Mouse (Mus musculus): Measurements from ENCODE around the gene Bpnt1. TPM values are rescaled to one million over a fixed set of nuclear protein-coding genes. Genes with fewer than 3 reads are reported as not detected.
A peak's percentile ranks its signal among the peaks of the same experiment; 100 is the strongest.

The Bpnt1 gene
- polyA plus RNA-seq, 1 experiment from 2014 or later, result 24.1 TPM

- 49% methylated on average over 10 of the region's 10 CpGs for WGBS
Observed at GRCm38 (mm10) chr1:185405921-185406320, 74.0 kb downstream of the Bpnt1 start.

More at GRCm38 (mm10) chr1:185405921-185406320, 74.0 kb downstream of the Bpnt1 start:
- no peaks in the 10 kb centered on the region for H3K9me3 ChIP-seq (ENCODE audit: control insufficient read depth, low read length)
- H3K27ac ChIP-seq (replicated peaks in 1 of 2; ENCODE audit: control insufficient read depth in 1 of 2, insufficient read depth in 1 of 2, low read depth in 2 of 2, low read length in 2 of 2), result no peak overlapping the region
- peaks cover 4 to 5% of the 10 kb centered on the region in 2 experiments; a peak in 2 of 4 replicates for H3K4me1 ChIP-seq (ENCODE audit: control insufficient read depth in 2 of 2, insufficient read depth in 2 of 2, low read length in 2 of 2)
- no peak overlapping the region for H3K9ac ChIP-seq (ENCODE audit: low read length)
- no peak overlapping the region for H3K4me3 ChIP-seq (ENCODE audit: control insufficient read depth in 1 of 2, insufficient read depth in 1 of 2, low read depth in 1 of 2, low read length in 2 of 2)
- no peaks in the 10 kb centered on the region for H3K27me3 ChIP-seq (ENCODE audit: control insufficient read depth, insufficient read depth, low read length)
- H3K36me3 ChIP-seq (ENCODE audit: control insufficient read depth, insufficient read depth, low read length), result peaks cover 88% of the 10 kb centered on the region
- H3K4me2 ChIP-seq (ENCODE audit: low read length), result no peak overlapping the region
- peak; percentile 66; the same call in 1 of the 2 replicates for ATAC-seq (ENCODE audit: insufficient number of reproducible peaks, insufficient read depth, low FRiP score, low read depth)

MicroRNA genes within 50 kb of the gene (microRNA counts, 519-probe panel; counts per million panel counts)
- microRNA mmu-miR-194, result 322 counts per million, percentile 70 among the panel's probes with 10 or more counts

Small RNA genes within 50 kb of the gene (microRNA-seq; reads per million reads assigned to microRNA genes)
- gene Mir194-1, result 58.4 reads per million, percentile 44 among the genes with 10 or more reads in this experiment
- gene Mir215, result 401 reads per million, percentile 69 among the genes with 10 or more reads in this experiment

Other genes with a start within 250 kb of the Bpnt1 start
- gene Rab3gap2, start 128.0 kb upstream of the Bpnt1 start, polyA plus RNA-seq (2014; fragmentation: Nextera tagmentation; extraction: Ambion mirVana), result 17.8 TPM in 2 replicates
- gene Iars2, start 2.8 kb upstream of the Bpnt1 start, polyA plus RNA-seq (2014; fragmentation: Nextera tagmentation; extraction: Ambion mirVana), result 43.9 and 46.6 TPM in 2 replicates
- gene Eprs, start 30.9 kb downstream of the Bpnt1 start, polyA plus RNA-seq (2014; fragmentation: Nextera tagmentation; extraction: Ambion mirVana), result 103 TPM in 2 replicates
- 0.08 TPM in 1 of 2 replicates, not detected in the other for gene Slc30a10, start 122.7 kb downstream of the Bpnt1 start, polyA plus RNA-seq (2014; fragmentation: Nextera tagmentation; extraction: Ambion mirVana)